Mouse (Mus musculus) kidney, embryonic 15.5 days (tissue): ENCODE data around the gene Dnaaf1. TPM values are rescaled to one million over a fixed set of nuclear protein-coding genes. Genes with fewer than 3 reads are reported as not detected.

Experiments
- ATAC-seq: fragments of 200-750 bp; cut with Nextera tagmentation; replicated peaks from 2 replicates; pipeline ENCODE4 v1.8.0; 2017; ENCODE audit warnings: moderate TSS enrichment; ENCODE audit not compliant: low FRiP score
- H3K27ac ChIP-seq: fragments of 300-500 bp; sonication (generic); 2 replicates; pipeline ENCODE4 v1.5.1; 2015; ENCODE audit warnings: mild to moderate bottlenecking, inconsistent platforms
- H3K27me3 ChIP-seq: fragments of 300-500 bp; sonication (generic); 2 replicates; pipeline ENCODE4 v1.6.1; 2015; ENCODE audit warnings: inconsistent platforms
- H3K36me3 ChIP-seq: fragments of 300-500 bp; sonication (generic); 2 replicates; pipeline ENCODE4 v1.6.1; 2015; ENCODE audit warnings: inconsistent platforms
- H3K4me1 ChIP-seq: fragments of 300-500 bp; sonication (generic); 2 replicates; pipeline ENCODE4 v1.6.1; 2015; ENCODE audit warnings: inconsistent platforms
- H3K4me2 ChIP-seq: fragments of 300-500 bp; sonication (generic); 2 replicates; pipeline ENCODE4 v1.6.1; 2015; ENCODE audit warnings: moderate library complexity, mild to moderate bottlenecking, inconsistent platforms
- H3K4me3 ChIP-seq: fragments of 300-500 bp; sonication (generic); replicated peaks from 2 replicates; pipeline ENCODE4 v1.5.1; 2015; ENCODE audit warnings: mild to moderate bottlenecking, inconsistent platforms
- H3K9ac ChIP-seq: fragments of 300-500 bp; sonication (generic); 2 replicates; pipeline ENCODE4 v1.6.1; 2015; ENCODE audit warnings: mild to moderate bottlenecking, inconsistent platforms
- H3K9me3 ChIP-seq: fragments of 300-500 bp; sonication (generic); replicated peaks from 2 replicates; pipeline ENCODE4 v1.6.1; 2016; ENCODE audit warnings: inconsistent platforms
- WGBS: fragments of 180-500 bp; shearing (Covaris S2); methylation state at CpG from one replicate; pipeline ENCODE4 v1.1.7; 2015; ENCODE audit warnings: mixed read lengths; 5-methylcytosine and 5-hydroxymethylcytosine counted together
- polyA plus RNA-seq: library from polyadenylated mRNA; unstranded; fragments of >200 nt; fragmentation: Nextera tagmentation; extraction: Ambion mirVana; gene quantifications from 2 replicates; pipeline ENCODE4 v1.2.1, GENCODE M21; 2015

Dnaaf1 gene
- polyA plus RNA-seq, 1 experiment from 2014 or later, result 0.23 TPM

DNA sequence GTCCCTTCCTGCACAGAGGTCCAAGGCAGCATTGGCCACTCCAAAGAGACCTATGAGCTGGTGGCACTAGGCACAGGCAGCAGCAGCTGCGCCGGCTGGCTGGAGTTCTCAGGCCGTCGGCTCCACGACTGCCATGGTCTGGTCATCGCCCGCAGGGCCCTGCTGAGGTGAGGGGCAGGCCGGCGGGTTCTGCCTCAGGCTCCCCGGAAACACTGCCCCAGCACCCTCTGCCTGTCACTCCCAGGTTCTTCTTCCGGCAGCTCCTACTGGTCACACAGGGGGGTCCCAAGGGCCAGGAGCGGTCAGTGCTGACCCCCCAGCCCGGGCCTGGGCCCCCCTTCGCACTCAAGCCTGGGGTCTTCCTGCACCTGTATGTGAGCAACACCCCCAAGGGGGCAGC lies 40.1 kb downstream of the Dnaaf1 start:
- Histone ChIP-seq H3K27me3 (no peaks in the 10 kb centered on the region), H3K9ac (no peak overlapping the region), H3K4me2 (no peak overlapping the region), H3K4me3 (no peak overlapping the region), H3K36me3 (no peaks in the 10 kb centered on the region), H3K27ac (no peak overlapping the region), H3K9me3 (no peaks in the 10 kb centered on the region), H3K4me1 (no peaks in the 10 kb centered on the region)
- ATAC-seq, result no peak; the same call in 1 of the 2 replicates
- 75% methylated on average over 14 of the region's 14 CpGs for WGBS

DNA sequence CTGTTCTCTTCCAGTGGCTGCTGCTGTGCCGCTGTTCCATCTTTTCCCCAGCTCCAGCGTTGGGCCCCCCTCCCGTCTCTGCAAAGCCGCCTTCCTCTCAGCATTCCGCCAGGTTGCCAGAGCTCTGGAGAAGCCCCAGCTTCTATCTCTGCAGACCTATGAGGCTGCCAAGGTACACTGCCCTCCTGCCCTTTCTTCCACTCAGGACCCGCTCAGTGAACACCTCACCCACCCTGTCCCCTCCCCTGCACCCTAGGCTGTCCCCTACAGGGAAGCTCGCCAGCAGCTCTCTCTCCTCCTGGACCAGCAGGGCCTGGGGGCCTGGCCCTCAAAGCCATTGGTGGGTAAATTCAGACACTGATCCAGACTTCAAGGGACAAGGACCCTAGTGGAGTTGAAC lies 41.3 kb downstream of the Dnaaf1 start:
- H3K27ac ChIP-seq, result no peak overlapping the region
- H3K9ac ChIP-seq, result no peak overlapping the region
- WGBS, result 77% methylated on average over 7 of the region's 7 CpGs
- H3K9me3 ChIP-seq, result no peaks in the 10 kb centered on the region
- ATAC-seq, result no peak
- H3K4me2 ChIP-seq, result no peak overlapping the region
- no peaks in the 10 kb centered on the region for H3K27me3 ChIP-seq
- no peaks in the 10 kb centered on the region for H3K4me1 ChIP-seq
- no peak overlapping the region for H3K4me3 ChIP-seq
- no peaks in the 10 kb centered on the region for H3K36me3 ChIP-seq

DNA sequence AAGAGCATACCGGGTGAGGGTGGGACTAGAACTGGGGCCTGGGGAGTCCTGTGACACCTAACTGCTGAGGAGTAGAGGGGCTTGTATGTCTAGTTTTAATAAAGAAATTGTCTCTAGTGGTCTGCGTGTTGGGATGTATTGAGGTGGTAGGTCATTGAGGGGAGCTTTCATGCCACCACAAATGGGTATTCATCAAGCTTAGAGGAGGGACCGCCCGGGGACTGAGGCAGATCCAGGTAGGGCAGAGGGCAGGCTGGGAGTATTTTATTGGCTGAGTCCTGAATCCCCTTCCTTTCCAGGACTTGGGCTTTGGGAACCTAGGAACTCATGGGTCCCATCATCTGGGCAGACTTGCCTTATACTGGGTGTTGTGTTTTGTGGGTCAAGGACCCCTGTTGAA lies 41.8 kb downstream of the Dnaaf1 start:
- Histone ChIP-seq H3K4me2 (no peak overlapping the region), H3K27me3 (no peaks in the 10 kb centered on the region), H3K36me3 (no peaks in the 10 kb centered on the region), H3K27ac (no peak overlapping the region), H3K9ac (no peak overlapping the region), H3K9me3 (no peaks in the 10 kb centered on the region), H3K4me1 (no peaks in the 10 kb centered on the region), H3K4me3 (no peak overlapping the region)
- ATAC-seq, result no peak
- 87% methylated on average over 4 of the region's 4 CpGs for WGBS

DNA sequence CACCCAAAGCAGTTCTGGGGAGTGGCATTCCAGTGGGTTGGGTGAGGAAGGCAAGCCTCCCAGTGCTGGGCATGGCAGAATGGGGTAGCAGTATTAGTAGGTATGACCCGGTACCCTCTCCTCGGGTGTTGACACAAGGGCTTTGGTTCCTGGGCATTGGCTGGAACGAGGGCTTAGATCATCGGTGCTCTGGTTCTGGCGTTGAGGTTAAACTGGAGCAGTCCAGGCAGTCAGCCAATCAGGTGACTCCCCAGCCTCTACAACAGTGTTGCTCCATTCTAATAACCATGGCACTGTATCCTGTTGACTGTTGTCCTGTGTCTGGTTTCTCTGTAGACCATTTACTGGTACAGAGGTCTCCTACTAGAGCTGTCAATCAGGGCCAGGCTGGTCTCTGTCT lies 42.6 kb downstream of the Dnaaf1 start:
- H3K36me3 ChIP-seq, result no peaks in the 10 kb centered on the region
- no peak for ATAC-seq
- H3K27ac ChIP-seq, result no peak overlapping the region
- no peak overlapping the region for H3K9ac ChIP-seq
- no peaks in the 10 kb centered on the region for H3K4me1 ChIP-seq
- 95% methylated on average over 5 of the region's 5 CpGs for WGBS
- H3K4me3 ChIP-seq, result no peak overlapping the region
- no peaks in the 10 kb centered on the region for H3K27me3 ChIP-seq
- H3K4me2 ChIP-seq, result no peak overlapping the region
- no peaks in the 10 kb centered on the region for H3K9me3 ChIP-seq

DNA sequence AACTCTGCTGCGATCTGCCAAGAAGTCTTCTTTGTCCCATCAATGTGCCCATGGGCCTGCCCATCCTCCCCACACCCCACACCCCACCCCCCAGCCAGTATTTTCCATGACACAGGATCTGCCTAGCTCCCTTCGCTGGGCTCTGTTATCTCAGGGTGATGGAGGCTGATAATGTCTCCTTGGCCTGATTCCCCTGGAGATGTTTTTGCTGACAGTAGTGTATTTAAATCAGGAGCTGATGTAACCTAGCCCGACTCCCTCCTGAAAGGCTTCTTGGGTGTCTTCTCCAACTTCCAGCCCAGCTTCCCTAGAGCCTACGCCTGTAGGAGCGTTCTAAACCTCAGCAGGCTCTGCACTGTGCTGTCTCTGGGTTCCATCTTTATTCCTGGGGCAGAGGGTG lies 43.9 kb downstream of the Dnaaf1 start:
- H3K36me3 ChIP-seq, result no peaks in the 10 kb centered on the region
- WGBS, result 73% methylated on average over 5 of the region's 5 CpGs
- H3K9me3 ChIP-seq, result no peaks in the 10 kb centered on the region
- H3K4me1 ChIP-seq, result no peaks in the 10 kb centered on the region
- no peak overlapping the region for H3K27ac ChIP-seq
- no peak for ATAC-seq
- H3K27me3 ChIP-seq, result no peaks in the 10 kb centered on the region
- H3K9ac ChIP-seq, result no peak overlapping the region
- H3K4me2 ChIP-seq, result no peak overlapping the region
- H3K4me3 ChIP-seq, result no peak overlapping the region

DNA sequence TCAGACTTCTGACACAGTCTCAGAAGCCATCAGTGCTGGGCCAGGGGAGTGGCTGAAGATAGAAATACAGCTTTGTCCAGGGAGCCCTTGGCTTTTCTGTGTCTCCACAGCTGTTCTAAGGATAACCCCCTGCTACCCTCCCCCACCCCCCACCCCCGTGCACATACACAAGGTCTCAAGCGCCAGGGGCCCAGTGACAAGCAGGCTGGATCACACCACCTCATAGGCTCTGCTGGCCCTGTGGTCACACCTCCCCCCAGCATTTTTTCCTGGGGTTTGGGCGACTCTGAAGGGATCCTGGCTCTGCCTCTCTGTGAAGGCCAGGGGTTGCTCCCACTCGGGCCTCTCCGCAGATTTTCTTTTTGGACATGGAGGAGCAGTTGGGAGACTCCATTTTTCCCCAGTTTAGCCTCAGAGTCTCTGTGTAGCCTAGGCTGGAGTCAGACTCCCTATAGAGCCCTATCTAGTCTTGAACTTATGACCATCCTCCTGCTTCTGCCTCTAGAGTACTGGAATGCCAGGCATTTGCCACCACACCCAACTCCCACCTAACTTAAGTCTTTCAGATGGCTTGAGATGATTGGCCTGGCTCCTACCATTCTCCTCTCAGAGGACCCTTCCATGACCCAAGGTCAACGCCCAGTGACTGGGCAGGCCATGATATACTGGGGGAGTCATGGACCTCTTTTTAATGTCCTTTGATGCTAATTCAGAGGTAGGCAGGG lies 45.2 kb downstream of the Dnaaf1 start:
- Histone ChIP-seq H3K4me2 (no peak overlapping the region), H3K27me3 (no peaks in the 10 kb centered on the region), H3K4me1 (no peaks in the 10 kb centered on the region), H3K36me3 (no peaks in the 10 kb centered on the region), H3K4me3 (no peak overlapping the region), H3K9me3 (no peaks in the 10 kb centered on the region), H3K27ac (no peak overlapping the region), H3K9ac (no peak overlapping the region)
- ATAC-seq, result no peak
- 62% methylated on average over 6 of the region's 6 CpGs for WGBS

DNA sequence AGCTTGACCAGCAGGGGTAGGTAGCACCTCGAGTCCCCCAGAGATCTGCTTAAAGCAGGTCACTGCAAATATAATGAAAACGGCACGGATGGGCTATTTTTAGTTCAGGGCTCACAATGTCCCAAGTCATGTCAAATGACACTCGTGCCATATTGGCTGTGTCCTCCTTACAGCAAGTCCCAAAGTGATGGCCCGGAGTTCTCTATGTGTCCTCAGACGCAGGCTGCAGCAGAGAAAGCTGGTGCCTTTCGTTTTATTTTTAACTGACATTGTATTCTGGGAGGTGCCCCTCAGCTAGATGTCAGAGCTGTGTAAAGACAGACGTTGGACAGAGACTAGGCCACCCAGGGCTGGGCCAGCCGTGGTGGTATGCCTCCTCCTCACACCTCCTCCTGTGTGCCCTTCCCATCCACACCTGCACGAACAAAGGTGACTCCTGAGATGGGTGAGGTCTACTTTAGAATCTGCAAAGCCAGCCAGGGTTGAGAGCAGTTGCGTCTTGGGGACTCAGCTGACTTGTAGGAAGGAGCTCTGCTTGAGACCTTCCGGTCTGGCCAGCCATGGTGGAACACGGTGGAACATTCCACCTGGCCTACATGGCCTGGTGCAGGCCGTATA lies 45.9 kb downstream of the Dnaaf1 start:
- 86% methylated on average over 14 of the region's 14 CpGs for WGBS
- H3K27me3 ChIP-seq, result no peaks in the 10 kb centered on the region
- no peak overlapping the region for H3K4me2 ChIP-seq
- no peak overlapping the region for H3K27ac ChIP-seq
- no peaks in the 10 kb centered on the region for H3K9me3 ChIP-seq
- no peak for ATAC-seq
- no peaks in the 10 kb centered on the region for H3K36me3 ChIP-seq
- H3K4me1 ChIP-seq, result no peaks in the 10 kb centered on the region
- no peak overlapping the region for H3K4me3 ChIP-seq
- H3K9ac ChIP-seq, result no peak overlapping the region

DNA sequence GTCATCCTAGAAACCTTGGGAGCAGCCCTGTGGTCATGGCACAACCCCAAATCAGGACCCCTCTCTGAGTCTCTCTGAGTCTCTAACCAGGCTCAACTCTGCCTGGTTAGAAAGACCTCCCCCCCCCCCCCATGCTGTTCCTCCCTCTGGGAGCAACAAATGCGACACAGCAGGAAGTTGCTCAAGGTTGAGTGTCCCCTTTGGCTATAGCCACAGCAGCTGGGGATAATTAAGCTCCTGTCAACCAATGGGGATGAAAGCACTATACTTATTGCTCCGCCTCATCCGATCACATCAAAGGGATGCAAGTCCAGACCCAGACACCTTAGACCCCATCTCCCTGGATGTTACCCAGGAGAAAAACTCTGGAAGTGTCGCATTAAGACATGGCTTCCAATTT lies 47.5 kb downstream of the Dnaaf1 start:
- H3K4me1 ChIP-seq, result 0 out of 2 replicates have a peak, but pooled peaks cover 3% of the 10 kb centered on the region
- ATAC-seq, result no peak
- H3K27me3 ChIP-seq, result no peaks in the 10 kb centered on the region
- no peaks in the 10 kb centered on the region for H3K36me3 ChIP-seq
- WGBS, result 58% methylated on average over 4 of the region's 4 CpGs
- no peak overlapping the region for H3K9ac ChIP-seq
- H3K27ac ChIP-seq, result no peak overlapping the region
- no peak overlapping the region for H3K4me2 ChIP-seq
- no peak overlapping the region for H3K4me3 ChIP-seq
- H3K9me3 ChIP-seq, result no peaks in the 10 kb centered on the region

DNA sequence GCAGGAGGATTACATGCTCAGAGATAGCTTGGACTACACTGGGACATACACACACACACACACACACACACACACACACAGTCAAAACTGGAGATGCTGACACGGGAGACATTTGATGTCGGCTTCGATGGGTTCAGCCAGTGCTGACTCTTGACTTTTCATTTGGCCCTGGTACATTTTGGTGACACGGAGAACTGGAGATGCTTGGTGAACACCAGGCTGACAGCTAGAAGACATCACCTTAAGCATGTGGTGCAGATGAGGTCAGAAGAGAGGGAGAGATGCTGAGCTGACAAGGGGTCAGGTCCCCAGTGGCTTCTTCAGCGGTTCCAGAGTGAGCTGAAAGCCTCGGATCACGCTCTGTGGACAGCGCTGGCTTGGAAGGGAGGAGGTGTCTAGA lies 48.0 kb downstream of the Dnaaf1 start:
- Histone ChIP-seq H3K9ac (no peak overlapping the region), H3K27me3 (no peaks in the 10 kb centered on the region), H3K9me3 (no peaks in the 10 kb centered on the region), H3K27ac (no peak overlapping the region), H3K4me3 (no peak overlapping the region), H3K4me1 (0 out of 2 replicates have a peak, but pooled peaks cover 8% of the 10 kb centered on the region), H3K4me2 (no peak overlapping the region), H3K36me3 (no peaks in the 10 kb centered on the region)
- no peak for ATAC-seq
- 84% methylated on average over 8 of the region's 8 CpGs for WGBS

DNA sequence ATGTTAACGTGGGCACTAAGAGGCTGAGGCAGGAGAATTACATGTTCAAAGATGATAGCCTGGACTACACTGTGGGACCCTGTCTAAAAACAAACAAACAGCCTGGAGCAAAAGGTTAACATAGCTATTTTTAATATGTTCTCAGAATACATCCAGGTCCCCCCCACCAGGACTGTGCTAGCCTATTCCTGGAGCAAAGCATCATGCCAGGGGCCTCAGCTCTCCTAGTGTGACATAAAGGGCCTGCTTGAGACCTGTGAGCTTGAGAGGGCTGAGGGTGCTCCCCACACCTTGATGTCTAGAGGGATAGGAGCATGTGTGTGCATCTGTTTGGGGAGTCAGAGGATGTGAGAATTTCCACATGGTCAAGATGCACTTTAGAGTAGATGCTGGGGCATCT lies 48.7 kb downstream of the Dnaaf1 start:
- H3K9me3 ChIP-seq, result no peaks in the 10 kb centered on the region
- H3K4me1 ChIP-seq, result 0 out of 2 replicates have a peak, but pooled peaks cover 9% of the 10 kb centered on the region
- no peaks in the 10 kb centered on the region for H3K36me3 ChIP-seq
- H3K4me2 ChIP-seq, result no peak overlapping the region
- H3K27ac ChIP-seq, result no peak overlapping the region
- no peak for ATAC-seq
- no peaks in the 10 kb centered on the region for H3K27me3 ChIP-seq
- no peak overlapping the region for H3K4me3 ChIP-seq
- H3K9ac ChIP-seq, result no peak overlapping the region
- WGBS, result 69% methylated on average over 1 of the region's 1 CpGs

DNA sequence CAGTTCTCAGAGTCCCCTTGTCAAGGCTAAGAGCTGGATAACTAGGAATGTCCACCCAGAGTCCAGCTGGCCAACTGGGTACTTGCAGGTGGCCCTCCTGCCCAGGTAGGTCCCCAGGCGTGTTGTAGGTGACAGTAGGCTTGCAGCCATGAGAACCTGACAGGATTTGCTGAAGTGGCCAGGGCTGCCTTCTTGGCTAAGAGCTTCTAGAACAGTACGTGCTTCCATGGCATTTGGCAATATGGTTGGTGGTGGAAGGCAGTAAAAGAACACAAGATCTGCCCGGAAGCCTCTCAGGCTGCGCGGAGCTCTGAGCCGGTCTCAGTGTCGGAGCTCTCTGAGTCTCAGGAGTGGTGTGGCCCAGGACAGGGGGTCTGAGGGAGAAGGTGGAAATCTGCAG lies 49.9 kb downstream of the Dnaaf1 start:
- no peak overlapping the region for H3K4me2 ChIP-seq

DNA sequence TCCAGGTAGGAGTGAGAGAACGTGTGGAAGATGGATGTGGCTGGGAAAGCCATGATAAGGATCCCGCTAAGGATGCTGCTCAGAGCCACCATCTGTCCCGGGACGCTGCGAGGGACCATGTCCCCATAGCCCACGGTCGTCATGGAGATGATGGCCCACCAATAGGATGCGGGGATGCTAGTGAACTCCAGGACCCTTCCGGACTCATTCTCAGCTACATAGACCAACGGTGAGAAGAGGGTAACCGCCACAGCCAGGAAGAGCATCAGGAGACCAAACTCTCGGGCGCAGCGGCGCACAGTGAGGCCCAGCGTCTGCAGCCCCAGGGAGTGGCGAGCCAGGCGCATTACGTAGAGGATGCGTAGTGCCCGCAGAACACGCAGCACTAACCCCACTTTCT lies 50.8 kb downstream of the Dnaaf1 start:
- Histone ChIP-seq H3K27me3 (no peaks in the 10 kb centered on the region), H3K4me2 (no peak overlapping the region), H3K9ac (no peak overlapping the region), H3K4me1 (peaks cover 12% of the 10 kb centered on the region; the same call in 1 of the 2 replicates), H3K27ac (no peak overlapping the region), H3K9me3 (no peaks in the 10 kb centered on the region), H3K36me3 (no peaks in the 10 kb centered on the region), H3K4me3 (no peak overlapping the region)
- WGBS, result 87% methylated on average over 22 of the region's 22 CpGs
- no peak for ATAC-seq

More for the DNA sequence above, 49.9 kb downstream of the Dnaaf1 start:
- Histone ChIP-seq H3K36me3 (no peaks in the 10 kb centered on the region), H3K9me3 (no peaks in the 10 kb centered on the region), H3K4me1 (0 out of 2 replicates have a peak, but pooled peaks cover 9% of the 10 kb centered on the region), H3K4me3 (no peak overlapping the region), H3K27ac (no peak overlapping the region), H3K9ac (no peak overlapping the region), H3K27me3 (no peaks in the 10 kb centered on the region)
- no peak for ATAC-seq
- WGBS, result 90% methylated on average over 7 of the region's 7 CpGs
